In the genomic region with DNA sequence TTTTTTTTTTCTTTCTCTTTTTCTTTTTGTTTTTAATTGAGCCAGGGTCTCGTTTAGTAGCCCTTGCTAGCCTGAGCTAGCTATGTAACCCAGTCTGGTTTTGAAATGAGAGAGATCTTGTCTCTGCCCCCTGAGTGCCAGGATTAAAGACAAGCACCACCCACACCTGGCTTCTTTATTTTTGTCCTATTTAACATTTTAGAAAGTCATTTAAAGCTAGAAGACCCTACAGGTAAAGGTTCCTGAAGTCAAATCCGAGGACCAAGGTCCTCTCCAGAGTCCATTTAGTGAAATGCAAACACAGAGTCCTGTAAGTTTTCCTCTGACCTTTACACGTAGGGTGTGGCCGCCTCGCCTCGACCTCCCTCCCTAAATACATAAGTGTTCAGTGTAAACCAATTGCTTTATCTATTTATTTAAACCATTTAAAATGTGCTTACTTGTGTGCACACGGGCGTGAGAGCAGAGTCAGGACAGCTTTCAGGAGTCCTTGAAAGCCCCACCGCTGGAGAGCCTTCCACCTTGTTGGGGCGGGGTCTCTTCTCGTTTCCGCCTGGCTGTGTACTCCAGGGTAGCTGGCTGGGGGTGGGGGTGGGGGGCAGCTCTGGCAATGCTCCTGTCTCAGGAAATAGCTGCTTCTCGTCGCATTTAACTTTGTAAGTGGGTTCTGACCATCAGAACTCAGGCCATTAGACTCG, we compare ENCODE assay signal across 8 mouse cellular contexts. TPM values are rescaled to one million over a fixed set of nuclear protein-coding genes. Genes with fewer than 3 reads are reported as not detected.
DNase-seq lines count a peak whose midpoint lies in the region; ATAC-seq and TF ChIP-seq lines count a peak whose summit lies in the region.

No protein-coding gene starts in this region.

- no peaks in the 10 kb centered on the region for H3K36me3 ChIP-seq in ES-E14 (ENCODE audit: control insufficient read depth, insufficient read depth, low read length, poor library complexity, severe bottlenecking)
- no peaks in the 10 kb centered on the region for H3K36me3 ChIP-seq in hindbrain, embryonic 11.5 days (ENCODE audit: control insufficient read depth, insufficient read depth, low read length)
- H3K36me3 ChIP-seq in midbrain, embryonic 10.5 days, result no peaks in the 10 kb centered on the region

- WGBS in hindbrain, embryonic 11.5 days, result 15% methylated on average over 15 of the region's 15 CpGs
- 15% methylated on average over 15 of the region's 15 CpGs for WGBS in midbrain, embryonic 10.5 days

- peak; percentile 71 for DNase-seq in CD4-positive, CD25-positive, alpha-beta regulatory T cell, adult 2 months (ENCODE audit: low read depth, low spot score)
- DNase-seq in ES-E14 (ENCODE audit: low read depth, low spot score), result peak; percentile 80
- DNase-seq in hindbrain, embryonic 11.5 days (ENCODE audit: low spot score), result peak; percentile 18
- DNase-seq in midbrain, embryonic 10.5 days (ENCODE audit: low spot score), result no peak
- DNase-seq in gastrocnemius, postnatal 10 days, result no peak
- DNase-seq in layer of hippocampus, postnatal 36 days, result no peak
- DNase-seq in layer of hippocampus, adult 9-11 months, result no peak
- DNase-seq in cerebellum, postnatal 36 days, result no peak

- H3K27ac ChIP-seq in ES-E14 (ENCODE audit: insufficient read depth, low read depth, low read length, poor library complexity, severe bottlenecking), result peak overlapping the region; percentile 70
- H3K27ac ChIP-seq in hindbrain, embryonic 11.5 days (ENCODE audit: low read depth, low read length), result no peak overlapping the region
- H3K27ac ChIP-seq in midbrain, embryonic 10.5 days (replicated peaks), result no peak overlapping the region

- H3K9ac ChIP-seq in ES-E14 (ENCODE audit: insufficient read depth, low read depth, low read length, poor library complexity, severe bottlenecking), result peak overlapping the region; percentile 49; the same call in 1 of the 2 replicates
- peak overlapping the region; percentile 28; the same call in 1 of the 2 replicates for H3K9ac ChIP-seq in hindbrain, embryonic 11.5 days (ENCODE audit: low read depth, low read length)

- no peak for ATAC-seq in hindbrain, embryonic 11.5 days (ENCODE audit: low FRiP score)

- in situ Hi-C loops in ES-E14 (cut with MboI; ENCODE audit: low sequenced_read_pairs in 2 of 2, unreplicated experiment in 2 of 2), result loop anchor here in 1 of 2 experiments (25.0 kb wide), 1 partner anchor 690 kb away; no protein-coding TSS in a partner anchor

- no peaks in the 10 kb centered on the region for H3K9me3 ChIP-seq in ES-E14 (ENCODE audit: control insufficient read depth, insufficient read depth, low read depth, low read length)
- no peaks in the 10 kb centered on the region for H3K9me3 ChIP-seq in hindbrain, embryonic 11.5 days (ENCODE audit: control insufficient read depth, low read length)
- H3K9me3 ChIP-seq in midbrain, embryonic 10.5 days (replicated peaks), result no peaks in the 10 kb centered on the region

- H3K4me1 ChIP-seq in ES-E14 (ENCODE audit: control insufficient read depth in 2 of 2, insufficient read depth in 2 of 2, low read length in 2 of 2, poor library complexity in 1 of 2), result peaks cover 3 to 5% of the 10 kb centered on the region in 2 experiments; a peak in 3 of 4 replicates
- no peaks in the 10 kb centered on the region; the same call in 1 of the 2 replicates for H3K4me1 ChIP-seq in hindbrain, embryonic 11.5 days (replicated peaks; ENCODE audit: control insufficient read depth, insufficient read depth, low read length)
- H3K4me1 ChIP-seq in midbrain, embryonic 10.5 days, result peaks cover 31% of the 10 kb centered on the region

- peaks cover 5% of the 10 kb centered on the region; the same call in 1 of the 2 replicates for H3K27me3 ChIP-seq in hindbrain, embryonic 11.5 days (ENCODE audit: control insufficient read depth, insufficient read depth, low read length)
- peaks cover 31% of the 10 kb centered on the region for H3K27me3 ChIP-seq in midbrain, embryonic 10.5 days (ENCODE audit: low read depth, poor library complexity, severe bottlenecking)

- H3K4me3 ChIP-seq in ES-E14 (ENCODE audit: insufficient read depth in 1 of 2, low read depth in 1 of 2, low read length in 2 of 2, poor library complexity in 1 of 2, severe bottlenecking in 1 of 2), result peak overlapping the region; percentile 62 to 66
- peak overlapping the region; percentile 15; the same call in 1 of the 2 replicates for H3K4me3 ChIP-seq in hindbrain, embryonic 11.5 days (ENCODE audit: low read depth, low read length)
- peak overlapping the region; percentile 47 for H3K4me3 ChIP-seq in midbrain, embryonic 10.5 days

- peak overlapping the region; percentile 37 for H3K4me2 ChIP-seq in hindbrain, embryonic 11.5 days (replicated peaks; ENCODE audit: low read depth, low read length)

TF ChIP-seq in ES-E14, 5 proteins besides CTCF, POLR2A, EP300 and RAD21:
- TF ChIP-seq MAFK (IDR thresholded peaks at IDR 0.05; ENCODE audit: insufficient read depth, low read depth, low read length) (no peak), ZNF384 (IDR thresholded peaks at IDR 0.05; ENCODE audit: low read depth, low read length) (no peak), HCFC1 (IDR thresholded peaks at IDR 0.05; ENCODE audit: borderline replicate concordance, insufficient read depth, low read length) (no peak), CHD2 (IDR thresholded peaks at IDR 0.05; ENCODE audit: low read depth, low read length) (no peak), ZC3H11A (IDR thresholded peaks at IDR 0.05; ENCODE audit: borderline replicate concordance, low read depth, low read length) (no peak)
TF ChIP-seq in ES-E14: peak in this region for 0.

RNA-seq across cellular contexts. Expression of gene Eif4a2, which starts 4.8 kb away (rescaled TPM):
- 983 and 1,290 TPM in 2 replicates for total RNA-seq in ES-E14 (2012; rRNA removed)
- polyA plus RNA-seq in hindbrain, embryonic 11.5 days (2014; fragmentation: Nextera tagmentation; extraction: Ambion mirVana), result 230 and 239 TPM in 2 replicates
- 154 and 155 TPM in 2 replicates for polyA plus RNA-seq in midbrain, embryonic 10.5 days (2016; fragmentation: Nextera tagmentation; extraction: Ambion mirVana)
- 100 to 1,000 TPM; 272 to 309 TPM for total RNA-seq in gastrocnemius, postnatal 10 days (2021)
- 100 to 1,000 TPM; 900 to 999 TPM for total RNA-seq in layer of hippocampus, postnatal 36 days (2021)

RNA-seq across cellular contexts. Expression of gene Rfc4, which starts 25.0 kb away (rescaled TPM):
- total RNA-seq in ES-E14 (2012; rRNA removed), result 51.1 and 71.7 TPM in 2 replicates
- polyA plus RNA-seq in hindbrain, embryonic 11.5 days (2014; fragmentation: Nextera tagmentation; extraction: Ambion mirVana), result 182 and 192 TPM in 2 replicates
- polyA plus RNA-seq in midbrain, embryonic 10.5 days (2016; fragmentation: Nextera tagmentation; extraction: Ambion mirVana), result 238 and 272 TPM in 2 replicates
- total RNA-seq in gastrocnemius, postnatal 10 days (2021), result 1 to 10 TPM; 7.4 to 8.2 TPM
- 1 to 10 TPM; 3.3 to 4.2 TPM for total RNA-seq in layer of hippocampus, postnatal 36 days (2021)

RNA-seq across cellular contexts. Expression of gene Adipoq, which starts 43.8 kb away (rescaled TPM):
- 0.22 and 0.69 TPM in 2 replicates for total RNA-seq in ES-E14 (2012; rRNA removed)
- polyA plus RNA-seq in hindbrain, embryonic 11.5 days (2014; fragmentation: Nextera tagmentation; extraction: Ambion mirVana), result not detected in 2 replicates
- not detected in 2 replicates for polyA plus RNA-seq in midbrain, embryonic 10.5 days (2016; fragmentation: Nextera tagmentation; extraction: Ambion mirVana)
- 10 to 100 TPM; 12.4 to 15.1 TPM for total RNA-seq in gastrocnemius, postnatal 10 days (2021)
- total RNA-seq in layer of hippocampus, postnatal 36 days (2021), result not detected

RNA-seq across cellular contexts. Expression of gene Kng1, which starts 44.8 kb away (rescaled TPM):
- 0.32 and 0.49 TPM in 2 replicates for total RNA-seq in ES-E14 (2012; rRNA removed)
- polyA plus RNA-seq in hindbrain, embryonic 11.5 days (2014; fragmentation: Nextera tagmentation; extraction: Ambion mirVana), result 0.10 TPM in 1 of 2 replicates, not detected in the other
- polyA plus RNA-seq in midbrain, embryonic 10.5 days (2016; fragmentation: Nextera tagmentation; extraction: Ambion mirVana), result not detected in 2 replicates
- 1 to 10 TPM in 1 of 2 experiments, not detected in 1; 1.7 TPM for total RNA-seq in gastrocnemius, postnatal 10 days (2021)
- not detected for total RNA-seq in layer of hippocampus, postnatal 36 days (2021)

Comparison
In these comparisons a context has a peak if more than half of its experiments do, and no peak if none do; other contexts are left out.
1. DNase-seq: peak in CD4-positive, CD25-positive, alpha-beta regulatory T cell, adult 2 months (single experiment), ES-E14 (single experiment) and hindbrain, embryonic 11.5 days (single experiment); none in midbrain, embryonic 10.5 days (single experiment), gastrocnemius, postnatal 10 days (single experiment), layer of hippocampus, postnatal 36 days (0 of 2), layer of hippocampus, adult 9-11 months (single experiment) and cerebellum, postnatal 36 days (0 of 2).
2. Peak in every context shown above with its lines, with median percentiles within 50 percentile points of each other: H3K4me3 ChIP-seq.